Mouse (Mus musculus): ENCODE results near the gene Gm17018. TPM values are rescaled to one million over a fixed set of nuclear protein-coding genes. Genes with fewer than 3 reads are reported as not detected.

The Gm17018 gene
- polyA plus RNA-seq (2015; fragmentation: Nextera tagmentation; extraction: Ambion mirVana): 44.0 and 48.1 TPM in 2 replicates

GRCm38 (mm10) chr19:45560153-45560890, at the start of gene Gm17018, which contains the start of gene Poll:
Gene Gm17018, plus strand, starts transcription at chr19:45560615.
Gene Poll, minus strand, starts transcription at chr19:45560531.
- under 1% methylated on average over 35 of the region's 35 CpGs for WGBS
- H3K4me2 ChIP-seq: peak within 1 kb of the TSS; percentile 93

GRCm38 (mm10) chr19:45510680-45511079, 49.7 kb upstream of the Gm17018 start:
- Histone ChIP-seq H3K9ac (no peak overlapping the region), H3K36me3 (ENCODE audit: poor library complexity, severe bottlenecking) (peaks cover 25% of the 10 kb centered on the region), H3K4me3 (no peak overlapping the region), H3K4me1 (peaks cover 12% of the 10 kb centered on the region), H3K9me3 (replicated peaks) (no peaks in the 10 kb centered on the region), H3K27ac (no peak overlapping the region), H3K4me2 (no peak overlapping the region), H3K27me3 (no peaks in the 10 kb centered on the region)
- ATAC-seq: no peak
- 82% methylated on average over 3 of the region's 3 CpGs for whole genome bisulfite sequencing

More at GRCm38 (mm10) chr19:45560153-45560890, at the start of gene Gm17018, which contains the start of gene Poll:
- Histone ChIP-seq H3K9ac (peak within 1 kb of the TSS; percentile 87), H3K4me1 (peaks cover 13% of the 10 kb centered on the region), H3K9me3 (replicated peaks) (no peaks in the 10 kb centered on the region), H3K36me3 (ENCODE audit: poor library complexity, severe bottlenecking) (peaks cover 18% of the 10 kb centered on the region; the same call in 1 of the 2 replicates), H3K27ac (peak within 1 kb of the TSS; percentile 59), H3K4me3 (peak within 1 kb of the TSS; percentile 65), H3K27me3 (0 out of 2 replicates have a peak, but pooled peaks cover 3% of the 10 kb centered on the region)
- ATAC-seq: peak; percentile 93

- no peaks in the 10 kb centered on the region for H3K27me3 ChIP-seq
- ATAC-seq: no peak
- peaks cover 30% of the 10 kb centered on the region for H3K36me3 ChIP-seq (ENCODE audit: poor library complexity, severe bottlenecking)
- H3K9me3 ChIP-seq (replicated peaks): no peaks in the 10 kb centered on the region
- H3K27ac ChIP-seq: no peak overlapping the region
- no peak overlapping the region for H3K4me2 ChIP-seq
- no peak overlapping the region for H3K9ac ChIP-seq
- WGBS: 59% methylated on average over 4 of the region's 4 CpGs
- peaks cover 12% of the 10 kb centered on the region for H3K4me1 ChIP-seq
- no peak overlapping the region for H3K4me3 ChIP-seq
These were observed 49.0 kb upstream of the Gm17018 start for GRCm38 (mm10) chr19:45511406-45511805.

- Histone ChIP-seq H3K4me3 (no peak overlapping the region), H3K4me1 (peaks cover 4% of the 10 kb centered on the region; the same call in 1 of the 2 replicates), H3K27ac (no peak overlapping the region), H3K36me3 (ENCODE audit: poor library complexity, severe bottlenecking) (peaks cover 60% of the 10 kb centered on the region), H3K9ac (no peak overlapping the region), H3K9me3 (replicated peaks) (no peaks in the 10 kb centered on the region), H3K4me2 (no peak overlapping the region), H3K27me3 (no peaks in the 10 kb centered on the region)
- no peak for ATAC-seq
- WGBS: 86% methylated on average over 2 of the region's 2 CpGs
These were observed 45.1 kb upstream of the Gm17018 start for GRCm38 (mm10) chr19:45515341-45515740.

- H3K4me1 ChIP-seq: peaks cover 2% of the 10 kb centered on the region; the same call in 1 of the 2 replicates
- H3K9me3 ChIP-seq (replicated peaks): no peaks in the 10 kb centered on the region
- H3K36me3 ChIP-seq (ENCODE audit: poor library complexity, severe bottlenecking): peaks cover 67% of the 10 kb centered on the region
- no peak overlapping the region for H3K4me2 ChIP-seq
- H3K4me3 ChIP-seq: no peak overlapping the region
- 95% methylated on average over 12 of the region's 12 CpGs for WGBS
- no peak overlapping the region for H3K9ac ChIP-seq
- no peak for ATAC-seq
- H3K27ac ChIP-seq: no peak overlapping the region
- H3K27me3 ChIP-seq: no peaks in the 10 kb centered on the region
These were observed 44.2 kb upstream of the Gm17018 start for GRCm38 (mm10) chr19:45516264-45516663.

- Histone ChIP-seq H3K4me1 (no peaks in the 10 kb centered on the region), H3K27me3 (no peaks in the 10 kb centered on the region), H3K4me3 (no peak overlapping the region), H3K27ac (no peak overlapping the region), H3K36me3 (ENCODE audit: poor library complexity, severe bottlenecking) (peaks cover 63% of the 10 kb centered on the region), H3K4me2 (no peak overlapping the region), H3K9ac (no peak overlapping the region), H3K9me3 (replicated peaks) (no peaks in the 10 kb centered on the region)
- 92% methylated on average over 7 of the region's 7 CpGs for WGBS
- no peak for ATAC-seq
These were observed 33.0 kb upstream of the Gm17018 start for GRCm38 (mm10) chr19:45527382-45527781.

GRCm38 (mm10) chr19:45527931-45528534, 32.4 kb upstream of the Gm17018 start:
- no peak for ATAC-seq
- Histone ChIP-seq H3K4me1 (no peaks in the 10 kb centered on the region), H3K4me3 (no peak overlapping the region), H3K27ac (no peak overlapping the region), H3K9me3 (replicated peaks) (no peaks in the 10 kb centered on the region), H3K9ac (no peak overlapping the region), H3K4me2 (no peak overlapping the region), H3K27me3 (no peaks in the 10 kb centered on the region), H3K36me3 (ENCODE audit: poor library complexity, severe bottlenecking) (peaks cover 61% of the 10 kb centered on the region)
- WGBS: 93% methylated on average over 10 of the region's 10 CpGs

- WGBS: 89% methylated on average over 5 of the region's 5 CpGs
- Histone ChIP-seq H3K4me2 (no peak overlapping the region), H3K4me1 (peaks cover 5% of the 10 kb centered on the region), H3K9me3 (replicated peaks) (no peaks in the 10 kb centered on the region), H3K36me3 (ENCODE audit: poor library complexity, severe bottlenecking) (peaks cover 51% of the 10 kb centered on the region), H3K27ac (no peak overlapping the region), H3K9ac (no peak overlapping the region), H3K27me3 (no peaks in the 10 kb centered on the region), H3K4me3 (no peak overlapping the region)
- no peak for ATAC-seq
These were observed 31.1 kb upstream of the Gm17018 start for GRCm38 (mm10) chr19:45529294-45529693.

GRCm38 (mm10) chr19:45530200-45530995, 30.0 kb upstream of the Gm17018 start:
- Histone ChIP-seq H3K4me3 (no peak overlapping the region), H3K4me2 (no peak overlapping the region), H3K4me1 (peaks cover 13% of the 10 kb centered on the region), H3K9me3 (replicated peaks) (no peaks in the 10 kb centered on the region), H3K27me3 (no peaks in the 10 kb centered on the region), H3K36me3 (ENCODE audit: poor library complexity, severe bottlenecking) (peaks cover 47% of the 10 kb centered on the region), H3K9ac (no peak overlapping the region), H3K27ac (no peak overlapping the region)
- ATAC-seq: no peak
- 89% methylated on average over 15 of the region's 15 CpGs for WGBS

GRCm38 (mm10) chr19:45531554-45531953, 28.9 kb upstream of the Gm17018 start:
- WGBS: 71% methylated on average over 6 of the region's 6 CpGs
- Histone ChIP-seq H3K4me1 (peaks cover 13% of the 10 kb centered on the region), H3K27ac (no peak overlapping the region), H3K27me3 (no peaks in the 10 kb centered on the region), H3K9ac (no peak overlapping the region), H3K9me3 (replicated peaks) (no peaks in the 10 kb centered on the region), H3K36me3 (ENCODE audit: poor library complexity, severe bottlenecking) (peaks cover 46% of the 10 kb centered on the region), H3K4me3 (no peak overlapping the region), H3K4me2 (no peak overlapping the region)
- ATAC-seq: no peak

- WGBS: 65% methylated on average over 7 of the region's 7 CpGs
- H3K9me3 ChIP-seq (replicated peaks): no peaks in the 10 kb centered on the region
- peaks cover 25% of the 10 kb centered on the region for H3K36me3 ChIP-seq (ENCODE audit: poor library complexity, severe bottlenecking)
- no peak overlapping the region for H3K27ac ChIP-seq
- no peak overlapping the region for H3K4me2 ChIP-seq
- no peak overlapping the region for H3K4me3 ChIP-seq
- peaks cover 13% of the 10 kb centered on the region for H3K4me1 ChIP-seq
- H3K9ac ChIP-seq: no peak overlapping the region
- H3K27me3 ChIP-seq: no peaks in the 10 kb centered on the region
- no peak for ATAC-seq
These were observed 26.8 kb upstream of the Gm17018 start for GRCm38 (mm10) chr19:45533617-45534016.
